Mouse (Mus musculus) neural tube, embryonic 13.5 days (tissue): Measurements from ENCODE around the gene App. TPM values are rescaled to one million over a fixed set of nuclear protein-coding genes. Genes with fewer than 3 reads are reported as not detected.

Experiments used
- ATAC-seq: fragments of 200-750 bp; cut with Nextera tagmentation; 2 replicates; pipeline ENCODE4 v1.8.0; 2017; ENCODE audit warnings: low read depth, mild to moderate bottlenecking, moderate TSS enrichment, moderate library complexity
- H3K27ac ChIP-seq: fragments of 300-500 bp; sonication (generic); replicated peaks from 2 replicates; pipeline ENCODE4 v1.5.1; 2015; ENCODE audit warnings: moderate library complexity, mild to moderate bottlenecking, inconsistent platforms
- H3K27me3 ChIP-seq: fragments of 300-500 bp; sonication (generic); 2 replicates; pipeline ENCODE4 v1.6.1; 2015; ENCODE audit warnings: mild to moderate bottlenecking, inconsistent platforms
- H3K36me3 ChIP-seq: fragments of 300-500 bp; sonication (generic); 2 replicates; pipeline ENCODE4 v1.6.1; 2015; ENCODE audit warnings: mild to moderate bottlenecking, inconsistent platforms
- H3K4me1 ChIP-seq: fragments of 300-500 bp; sonication (generic); replicated peaks from 2 replicates; pipeline ENCODE4 v1.6.1; 2015; ENCODE audit warnings: inconsistent platforms
- H3K4me2 ChIP-seq: fragments of 300-500 bp; sonication (generic); 2 replicates; pipeline ENCODE4 v1.6.1; 2015; ENCODE audit warnings: inconsistent platforms, mild to moderate bottlenecking, moderate library complexity
- H3K4me3 ChIP-seq: fragments of 300-500 bp; sonication (generic); 2 replicates; pipeline ENCODE4 v1.5.1; 2015; ENCODE audit warnings: mild to moderate bottlenecking, inconsistent platforms
- H3K9ac ChIP-seq: fragments of 300-500 bp; sonication (generic); 2 replicates; pipeline ENCODE4 v1.6.1; 2015; ENCODE audit warnings: moderate library complexity, mild to moderate bottlenecking, inconsistent platforms
- H3K9me3 ChIP-seq: fragments of 300-500 bp; sonication (generic); 2 replicates; pipeline ENCODE4 v1.6.1; 2016; ENCODE audit warnings: inconsistent platforms
- WGBS: fragments of 180-500 bp; shearing (Covaris S2); methylation state at CpG from one replicate; pipeline ENCODE4 v1.1.7; 2015; 5-methylcytosine and 5-hydroxymethylcytosine counted together
- polyA plus RNA-seq: library from polyadenylated mRNA; unstranded; fragments of >200 nt; fragmentation: Nextera tagmentation; extraction: Ambion mirVana; gene quantifications from 2 replicates; pipeline ENCODE4 v1.2.1, GENCODE M21; 2015

Gene App
- polyA plus RNA-seq, 1 experiment from 2014 or later, result 388 TPM

DNA sequence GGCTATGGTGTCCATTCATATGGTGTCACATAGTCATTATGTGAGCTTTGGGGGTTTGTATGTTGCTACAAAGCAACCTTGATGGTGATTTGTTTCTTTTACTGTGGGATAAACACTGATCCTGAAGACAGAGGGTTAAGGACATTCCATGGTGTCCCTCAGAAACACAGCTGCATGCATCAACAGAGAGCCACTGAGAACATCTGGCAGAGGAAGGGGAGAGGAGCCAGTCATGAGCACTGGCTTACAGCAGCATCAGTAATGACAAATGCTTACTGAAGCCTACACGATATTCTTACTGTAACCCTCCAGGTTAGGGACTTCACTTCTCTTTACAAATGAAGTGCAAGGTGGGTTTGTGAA is 24.1 kb downstream of the App start:
- 74% methylated on average over 1 of the region's 1 CpGs for WGBS
- H3K27ac ChIP-seq, result no peak overlapping the region
- H3K27me3 ChIP-seq, result no peaks in the 10 kb centered on the region
- H3K4me3 ChIP-seq, result no peak overlapping the region
- H3K4me2 ChIP-seq, result no peak overlapping the region
- H3K4me1 ChIP-seq, result peaks cover 51% of the 10 kb centered on the region
- ATAC-seq, result no peak
- no peaks in the 10 kb centered on the region for H3K9me3 ChIP-seq
- H3K36me3 ChIP-seq, result peaks cover 9% of the 10 kb centered on the region; the same call in 1 of the 2 replicates
- H3K9ac ChIP-seq, result no peak overlapping the region

DNA sequence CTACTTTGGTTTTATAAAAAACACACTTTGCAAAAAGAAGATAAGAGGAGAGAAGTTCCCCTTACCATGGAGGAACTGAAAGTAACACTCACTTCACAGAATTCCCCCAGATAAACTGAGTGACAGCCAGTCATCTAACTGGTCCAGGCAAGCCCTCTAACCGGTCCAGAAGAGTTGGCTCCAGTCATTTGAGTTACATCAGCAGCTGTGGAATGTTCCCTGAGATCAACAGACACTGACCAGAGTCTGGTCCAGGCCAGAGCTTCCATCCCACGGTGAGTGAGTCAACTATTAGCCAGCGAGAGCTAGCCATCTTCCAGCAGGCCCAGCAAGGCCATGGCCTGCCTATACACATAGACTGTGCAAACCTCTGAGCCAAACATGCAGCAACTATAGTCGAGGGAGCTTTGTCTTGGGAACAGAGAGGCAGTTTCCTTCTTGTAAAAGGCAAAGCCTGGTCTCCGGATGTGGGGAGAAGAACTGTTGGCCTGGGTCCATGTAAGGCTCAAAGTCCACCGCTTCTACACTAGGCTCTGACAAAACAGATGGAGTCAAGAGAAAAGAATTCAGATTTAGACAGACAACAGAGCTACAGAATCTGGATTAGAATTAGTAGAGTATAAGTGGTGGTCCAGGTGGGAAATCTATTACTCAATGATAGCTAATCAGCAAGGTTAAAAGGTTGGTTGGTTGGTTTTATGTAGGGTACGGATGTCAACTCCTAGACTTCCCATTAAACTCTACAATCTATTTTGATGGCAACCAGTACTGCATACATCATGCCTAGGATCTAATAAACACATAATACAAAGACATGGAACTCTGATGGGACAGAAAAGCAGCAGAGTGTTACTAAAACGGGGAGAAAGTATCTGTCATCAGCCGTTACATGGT is 24.7 kb downstream of the App start:
- ATAC-seq, result no peak
- H3K4me1 ChIP-seq, result peaks cover 45% of the 10 kb centered on the region
- H3K9me3 ChIP-seq, result no peaks in the 10 kb centered on the region
- no peak overlapping the region for H3K9ac ChIP-seq
- peaks cover 9% of the 10 kb centered on the region; the same call in 1 of the 2 replicates for H3K36me3 ChIP-seq
- WGBS, result 80% methylated on average over 9 of the region's 9 CpGs
- H3K27me3 ChIP-seq, result no peaks in the 10 kb centered on the region
- H3K4me3 ChIP-seq, result no peak overlapping the region
- H3K4me2 ChIP-seq, result no peak overlapping the region
- no peak overlapping the region for H3K27ac ChIP-seq

DNA sequence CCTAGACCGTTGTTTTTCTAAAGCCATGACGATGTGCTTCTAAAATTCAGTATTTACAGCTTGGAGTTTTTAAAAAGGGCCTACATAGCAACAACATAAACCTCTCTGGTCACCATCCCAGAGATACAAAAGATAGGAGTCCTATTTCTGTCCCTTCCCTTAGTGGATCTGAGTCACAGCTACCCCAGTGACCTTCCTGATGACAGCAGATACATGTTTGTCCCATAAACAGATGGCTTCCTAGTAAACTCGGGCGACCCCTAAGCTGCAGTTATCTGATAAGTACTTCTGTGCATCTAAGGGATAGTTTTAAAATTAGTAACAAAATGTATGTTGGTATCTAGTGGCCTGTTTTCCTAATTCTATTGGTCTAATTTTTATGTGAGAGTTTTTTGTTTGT is 26.1 kb downstream of the App start:
- H3K27me3 ChIP-seq, result no peaks in the 10 kb centered on the region
- H3K4me2 ChIP-seq, result no peak overlapping the region
- no peak overlapping the region for H3K9ac ChIP-seq
- peaks cover 9% of the 10 kb centered on the region; the same call in 1 of the 2 replicates for H3K36me3 ChIP-seq
- no peak overlapping the region for H3K4me3 ChIP-seq
- H3K4me1 ChIP-seq, result peaks cover 36% of the 10 kb centered on the region
- ATAC-seq, result no peak
- 89% methylated on average over 4 of the region's 4 CpGs for WGBS
- H3K9me3 ChIP-seq, result no peaks in the 10 kb centered on the region
- H3K27ac ChIP-seq, result 0 out of 2 replicates have a peak overlapping the region, but pooled peaks have one; percentile 9

DNA sequence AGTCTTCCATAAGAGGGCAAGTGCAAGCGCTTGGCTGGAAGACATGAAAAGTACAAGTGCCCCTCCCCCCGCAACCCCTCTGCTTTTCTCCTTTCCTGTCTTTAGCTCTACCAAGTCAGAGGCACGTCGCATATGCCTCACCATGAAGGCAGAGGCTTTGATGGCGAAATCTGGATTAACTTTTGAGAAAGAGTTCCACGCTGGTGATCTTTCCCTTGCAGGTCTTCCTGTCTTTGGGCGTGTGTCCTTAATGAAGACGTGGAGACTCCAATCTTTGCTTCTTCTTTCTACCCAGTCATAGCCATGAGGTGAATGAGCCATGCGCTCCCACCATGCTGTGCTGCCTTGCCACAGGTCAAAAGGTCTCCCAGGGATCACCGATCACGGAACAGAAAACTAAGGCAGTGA is 27.8 kb downstream of the App start:
- Histone ChIP-seq H3K4me1 (peaks cover 26% of the 10 kb centered on the region), H3K27me3 (no peaks in the 10 kb centered on the region), H3K27ac (no peak overlapping the region), H3K4me3 (no peak overlapping the region), H3K9me3 (no peaks in the 10 kb centered on the region), H3K4me2 (no peak overlapping the region), H3K36me3 (peaks cover 9% of the 10 kb centered on the region; the same call in 1 of the 2 replicates), H3K9ac (no peak overlapping the region)
- WGBS, result 80% methylated on average over 11 of the region's 11 CpGs
- no peak for ATAC-seq

DNA sequence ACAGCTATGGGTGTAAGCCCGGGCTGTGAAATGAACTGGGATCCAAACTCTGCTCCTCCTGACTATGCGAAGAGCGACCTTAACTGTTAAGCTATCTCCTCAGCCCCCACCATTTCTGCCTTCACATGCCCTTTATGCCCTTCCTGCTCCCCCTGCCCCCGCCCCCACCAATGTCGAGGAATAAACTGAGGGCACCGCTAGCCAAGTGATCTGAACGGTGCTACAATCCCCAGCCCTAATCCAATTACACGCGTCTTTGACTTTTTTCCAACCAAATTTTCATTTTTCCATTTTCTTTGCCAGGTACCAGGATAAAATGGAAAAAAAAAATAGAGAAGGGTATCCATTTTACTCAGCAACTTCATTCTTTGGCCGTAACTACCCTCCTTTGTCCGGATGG is 28.2 kb downstream of the App start:
- no peak overlapping the region for H3K27ac ChIP-seq
- no peak overlapping the region for H3K4me3 ChIP-seq
- H3K36me3 ChIP-seq, result peaks cover 9% of the 10 kb centered on the region; the same call in 1 of the 2 replicates
- H3K27me3 ChIP-seq, result no peaks in the 10 kb centered on the region
- no peaks in the 10 kb centered on the region for H3K9me3 ChIP-seq
- WGBS, result 82% methylated on average over 11 of the region's 11 CpGs
- H3K4me2 ChIP-seq, result no peak overlapping the region
- no peak overlapping the region for H3K9ac ChIP-seq
- no peak; the same call in 1 of the 2 replicates for ATAC-seq
- peaks cover 28% of the 10 kb centered on the region for H3K4me1 ChIP-seq

DNA sequence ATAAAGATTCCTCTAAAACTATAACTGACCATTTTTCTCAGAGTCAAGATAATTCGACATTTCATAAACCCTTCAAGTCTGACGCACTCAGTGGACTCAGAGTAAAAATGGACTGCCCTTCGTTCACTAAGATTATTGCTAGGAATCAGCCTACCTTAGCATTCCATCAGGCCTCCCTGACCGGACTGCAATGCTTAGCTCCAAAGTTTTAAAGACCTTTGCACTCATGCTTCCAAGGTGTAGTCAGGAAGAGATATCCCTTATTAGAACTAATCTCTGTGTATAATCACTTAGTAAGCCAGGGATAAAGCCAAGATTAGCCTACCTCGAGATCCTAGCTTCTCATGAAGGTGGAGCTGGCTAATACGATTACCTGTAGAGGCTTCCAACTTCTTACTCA is 29.2 kb downstream of the App start:
- Histone ChIP-seq H3K4me3 (no peak overlapping the region), H3K4me2 (no peak overlapping the region), H3K9ac (no peak overlapping the region), H3K27ac (no peak overlapping the region), H3K36me3 (peaks cover 9% of the 10 kb centered on the region; the same call in 1 of the 2 replicates), H3K9me3 (no peaks in the 10 kb centered on the region), H3K27me3 (no peaks in the 10 kb centered on the region), H3K4me1 (peaks cover 35% of the 10 kb centered on the region)
- ATAC-seq, result no peak
- WGBS, result 93% methylated on average over 6 of the region's 6 CpGs

- no peak overlapping the region for H3K9ac ChIP-seq
- H3K36me3 ChIP-seq, result peaks cover 8% of the 10 kb centered on the region; the same call in 1 of the 2 replicates
- no peak overlapping the region for H3K27ac ChIP-seq
- H3K27me3 ChIP-seq, result no peaks in the 10 kb centered on the region
- peaks cover 35% of the 10 kb centered on the region for H3K4me1 ChIP-seq
- H3K4me3 ChIP-seq, result no peak overlapping the region
- ATAC-seq, result no peak
- no peak overlapping the region for H3K4me2 ChIP-seq
- WGBS, result 92% methylated on average over 3 of the region's 3 CpGs
- no peaks in the 10 kb centered on the region for H3K9me3 ChIP-seq
Observed at GRCm38 (mm10) chr16:85143863-85144262, 29.7 kb downstream of the App start.

GRCm38 (mm10) chr16:85143188-85143587 is 30.4 kb downstream of the App start:
- H3K27ac ChIP-seq, result no peak overlapping the region
- H3K36me3 ChIP-seq, result 0 out of 2 replicates have a peak, but pooled peaks cover 4% of the 10 kb centered on the region
- H3K4me1 ChIP-seq, result peaks cover 34% of the 10 kb centered on the region
- 66% methylated on average over 3 of the region's 3 CpGs for WGBS
- no peak overlapping the region for H3K4me3 ChIP-seq
- no peak overlapping the region for H3K9ac ChIP-seq
- no peak for ATAC-seq
- H3K4me2 ChIP-seq, result no peak overlapping the region
- no peaks in the 10 kb centered on the region for H3K27me3 ChIP-seq
- no peaks in the 10 kb centered on the region for H3K9me3 ChIP-seq

GRCm38 (mm10) chr16:85141404-85141803 is 32.2 kb downstream of the App start:
- WGBS, result 93% methylated on average over 4 of the region's 4 CpGs
- Histone ChIP-seq H3K27ac (no peak overlapping the region), H3K9me3 (no peaks in the 10 kb centered on the region), H3K4me1 (peaks cover 36% of the 10 kb centered on the region), H3K4me2 (no peak overlapping the region), H3K4me3 (no peak overlapping the region), H3K9ac (no peak overlapping the region), H3K36me3 (0 out of 2 replicates have a peak, but pooled peaks cover 4% of the 10 kb centered on the region), H3K27me3 (no peaks in the 10 kb centered on the region)
- ATAC-seq, result no peak

GRCm38 (mm10) chr16:85139178-85139604 is 34.4 kb downstream of the App start:
- H3K4me2 ChIP-seq, result peak overlapping the region; percentile 21

DNA sequence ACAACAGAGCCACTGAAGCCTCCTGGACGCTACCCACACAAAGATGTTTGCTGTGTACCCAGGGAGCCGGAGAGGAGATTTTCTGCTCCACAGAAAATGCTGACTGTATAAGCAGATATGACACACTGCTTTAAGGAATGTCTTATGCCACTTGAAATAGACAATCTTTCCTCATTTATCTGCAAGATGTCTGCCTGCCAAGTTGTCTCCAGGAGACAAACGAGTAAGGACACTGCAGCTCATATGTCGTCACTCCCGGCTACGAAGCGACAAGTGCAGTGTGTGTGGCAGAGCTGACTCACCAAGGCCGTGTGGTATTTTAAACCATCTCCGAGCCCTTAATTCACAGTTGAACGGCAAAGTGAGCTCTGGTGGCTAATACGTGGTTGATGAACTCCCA is 36.2 kb downstream of the App start:
- Histone ChIP-seq H3K4me3 (no peak overlapping the region), H3K36me3 (no peaks in the 10 kb centered on the region), H3K9me3 (no peaks in the 10 kb centered on the region), H3K27me3 (no peaks in the 10 kb centered on the region), H3K4me2 (no peak overlapping the region), H3K4me1 (peaks cover 59% of the 10 kb centered on the region), H3K27ac (no peak overlapping the region), H3K9ac (no peak overlapping the region)
- 66% methylated on average over 11 of the region's 11 CpGs for WGBS
- ATAC-seq, result no peak

More at GRCm38 (mm10) chr16:85139178-85139604, 34.4 kb downstream of the App start:
- WGBS, result 16% methylated on average over 9 of the region's 9 CpGs
- ATAC-seq, result peak; percentile 88
- no peaks in the 10 kb centered on the region for H3K9me3 ChIP-seq
- H3K27me3 ChIP-seq, result no peaks in the 10 kb centered on the region
- H3K4me3 ChIP-seq, result no peak overlapping the region
- H3K27ac ChIP-seq, result peak overlapping the region; percentile 52
- H3K4me1 ChIP-seq, result peaks cover 46% of the 10 kb centered on the region
- H3K36me3 ChIP-seq, result no peaks in the 10 kb centered on the region
- no peak overlapping the region for H3K9ac ChIP-seq

- H3K9me3 ChIP-seq, result no peaks in the 10 kb centered on the region
- H3K27me3 ChIP-seq, result no peaks in the 10 kb centered on the region
- H3K36me3 ChIP-seq, result no peaks in the 10 kb centered on the region
- no peak overlapping the region for H3K9ac ChIP-seq
- peaks cover 57% of the 10 kb centered on the region for H3K4me1 ChIP-seq
- WGBS, result 71% methylated on average over 4 of the region's 4 CpGs
- no peak overlapping the region for H3K4me2 ChIP-seq
- no peak for ATAC-seq
- no peak overlapping the region for H3K27ac ChIP-seq
- H3K4me3 ChIP-seq, result no peak overlapping the region
Observed at GRCm38 (mm10) chr16:85136046-85136445, 37.5 kb downstream of the App start.
